Mouse (Mus musculus): ENCODE measurements around the gene Ogfod1. TPM values are rescaled to one million over a fixed set of nuclear protein-coding genes. Genes with fewer than 3 reads are reported as not detected.

Gene Ogfod1
- polyA plus RNA-seq, 1 experiment from 2014 or later: 14.2 TPM

DNA sequence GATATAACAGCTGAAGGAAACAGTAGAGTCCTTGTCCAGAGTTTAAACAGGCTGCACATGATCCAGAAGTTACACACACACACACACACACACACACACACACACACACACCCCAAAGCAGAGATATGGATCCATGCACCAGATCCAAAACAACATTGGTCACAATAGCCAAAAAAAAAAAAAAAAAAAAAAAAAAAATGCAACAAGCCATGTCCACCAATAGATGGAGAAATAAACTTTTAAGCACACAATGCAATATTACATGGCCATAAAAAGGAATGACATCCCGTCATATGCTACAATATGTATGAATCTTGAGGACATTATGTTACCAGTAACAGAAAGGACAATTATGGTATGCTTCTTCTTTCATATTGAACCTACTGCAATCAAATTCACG lies 77.0 kb downstream of the Ogfod1 start:
- Histone ChIP-seq H3K4me2 (replicated peaks; ENCODE audit: low read depth, low read length) (no peak overlapping the region), H3K36me3 (ENCODE audit: control insufficient read depth, insufficient read depth, low read length) (no peaks in the 10 kb centered on the region), H3K4me1 (ENCODE audit: control insufficient read depth, insufficient read depth, low read length) (no peaks in the 10 kb centered on the region), H3K27me3 (ENCODE audit: control insufficient read depth, insufficient read depth, low read length) (no peaks in the 10 kb centered on the region), H3K9ac (ENCODE audit: low read depth, low read length) (no peak overlapping the region), H3K27ac (ENCODE audit: low read depth, low read length) (no peak overlapping the region), H3K4me3 (ENCODE audit: low read length) (no peak overlapping the region), H3K9me3 (ENCODE audit: control insufficient read depth, low read length) (no peaks in the 10 kb centered on the region)
- ATAC-seq (ENCODE audit: low FRiP score, low TSS enrichment): no peak
- 94% methylated on average over 2 of the region's 2 CpGs for WGBS

Other genes starting within 250 kb of the Ogfod1 start
- 1.9 and 2.3 TPM in 2 replicates for gene Gnao1, start 227.2 kb upstream of the Ogfod1 start, polyA plus RNA-seq (2014; fragmentation: Nextera tagmentation; extraction: Ambion mirVana)
- 34.0 and 49.7 TPM in 2 replicates for gene Amfr, start 24.4 kb upstream of the Ogfod1 start, polyA plus RNA-seq (2014; fragmentation: Nextera tagmentation; extraction: Ambion mirVana)
- gene Nudt21, start 167 bp upstream of the Ogfod1 start, polyA plus RNA-seq (2014; fragmentation: Nextera tagmentation; extraction: Ambion mirVana): 140 and 142 TPM in 2 replicates
- gene Bbs2, start 61.7 kb downstream of the Ogfod1 start, polyA plus RNA-seq (2014; fragmentation: Nextera tagmentation; extraction: Ambion mirVana): 13.8 and 16.8 TPM in 2 replicates
- gene Mt4, start 100.0 kb downstream of the Ogfod1 start, polyA plus RNA-seq (2014; fragmentation: Nextera tagmentation; extraction: Ambion mirVana): not detected in 2 replicates
- gene Mt3, start 115.4 kb downstream of the Ogfod1 start, polyA plus RNA-seq (2014; fragmentation: Nextera tagmentation; extraction: Ambion mirVana): 0.60 and 1.7 TPM in 2 replicates
- 58.3 and 67.5 TPM in 2 replicates for gene Mt2, start 135.5 kb downstream of the Ogfod1 start, polyA plus RNA-seq (2014; fragmentation: Nextera tagmentation; extraction: Ambion mirVana)
- 123 and 166 TPM in 2 replicates for gene Mt1, start 141.9 kb downstream of the Ogfod1 start, polyA plus RNA-seq (2014; fragmentation: Nextera tagmentation; extraction: Ambion mirVana)
- 51.8 and 103 TPM in 2 replicates for gene Nup93, start 177.4 kb downstream of the Ogfod1 start, polyA plus RNA-seq (2014; fragmentation: Nextera tagmentation; extraction: Ambion mirVana)